15 mouse cellular contexts compared by ENCODE assay signal in the genomic region with DNA sequence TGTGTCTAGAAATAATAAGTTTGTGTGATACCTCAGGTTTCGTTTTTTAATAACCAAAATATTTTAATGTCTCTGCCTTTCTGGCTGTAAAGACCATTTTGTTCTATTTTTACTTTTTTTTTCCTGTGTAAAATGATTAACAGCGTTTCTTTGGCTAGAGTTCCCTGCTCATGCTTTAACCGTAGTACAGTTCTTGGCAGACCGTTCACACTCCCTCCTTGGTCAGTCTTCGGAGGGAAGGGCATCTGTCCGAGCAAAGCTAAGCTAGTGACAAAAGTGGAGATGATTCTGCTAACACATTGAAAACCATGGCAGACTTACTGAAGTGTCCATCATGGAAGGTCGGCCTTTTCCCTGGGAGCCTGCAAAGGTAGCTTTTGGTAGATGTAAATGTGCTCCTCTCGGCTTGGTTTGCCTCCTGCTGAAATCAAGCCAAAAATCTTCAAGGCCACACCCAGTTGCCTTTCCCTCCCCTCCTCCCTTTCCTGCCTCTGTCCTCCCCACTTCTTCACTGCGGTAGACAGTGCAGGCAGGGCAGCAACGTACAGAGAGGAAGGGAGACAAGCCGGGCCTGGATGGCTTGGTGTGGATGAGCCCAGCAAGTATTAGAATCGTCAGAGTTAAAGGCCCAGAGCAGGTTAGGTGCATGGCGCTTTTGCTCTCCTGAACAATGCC.
A peak's percentile ranks its signal among the peaks of the same experiment; 100 is the strongest.
DNase-seq lines count a peak whose midpoint lies in the region; ATAC-seq and TF ChIP-seq lines count a peak whose summit lies in the region.
"Had no signal": no experiment of that assay in that cellular context is flagged by ENCODE, and none has a peak within 500 bp of the region (broad histone marks: within the 10 kb centered on the region; RNA-seq: fewer than 3 reads in every experiment).

No protein-coding gene starts in this region.

- in situ Hi-C loops in ES-E14 (cut with MboI; ENCODE audit: low sequenced_read_pairs in 2 of 2, unreplicated experiment in 2 of 2), result no loop called here

- no peak overlapping the region for H3K9ac ChIP-seq in forebrain, embryonic 11.5 days (ENCODE audit: low read length)
- 0 out of 2 replicates have a peak overlapping the region, but pooled peaks have one; percentile 43 for H3K9ac ChIP-seq in ES-E14 (ENCODE audit: insufficient read depth, low read depth, low read length, poor library complexity, severe bottlenecking)
- H3K9ac ChIP-seq: forebrain, postnatal 0 days; neural tube, embryonic 12.5 days had no signal

- no peak overlapping the region for H3K4me3 ChIP-seq in forebrain, embryonic 10.5 days
- H3K4me3 ChIP-seq in forebrain, embryonic 11.5 days (ENCODE audit: low read depth, low read length), result no peak overlapping the region
- H3K4me3 ChIP-seq in ES-E14 (ENCODE audit: insufficient read depth in 1 of 2, low read depth in 1 of 2, low read length in 2 of 2, poor library complexity in 1 of 2, severe bottlenecking in 1 of 2), result no peak overlapping the region
- no peak overlapping the region for H3K4me3 ChIP-seq in gastrocnemius, adult 2 months
- H3K4me3 ChIP-seq: neural tube, embryonic 12.5 days had no signal

- ATAC-seq in forebrain, embryonic 11.5 days (replicated peaks; ENCODE audit: low FRiP score), result no peak
- ATAC-seq: forebrain, postnatal 0 days; inflammation-experienced regulatory T-cells, adult 6 months had no signal

- peak overlapping the region; percentile 30; the same call in 1 of the 2 replicates for H3K27ac ChIP-seq in forebrain, embryonic 10.5 days
- no peak overlapping the region for H3K27ac ChIP-seq in forebrain, embryonic 11.5 days (ENCODE audit: low read depth, low read length)
- no peak overlapping the region for H3K27ac ChIP-seq in ES-E14 (ENCODE audit: insufficient read depth, low read depth, low read length, poor library complexity, severe bottlenecking)
- no peak overlapping the region for H3K27ac ChIP-seq in gastrocnemius, adult 2 months
- H3K27ac ChIP-seq: neural tube, embryonic 12.5 days had no signal

- no peak for TF ChIP-seq CTCF in gastrocnemius, adult 2 months (IDR thresholded peaks at IDR 0.05)

- WGBS in forebrain, embryonic 10.5 days, result 83% methylated on average over 13 of the region's 13 CpGs
- WGBS in forebrain, embryonic 11.5 days, result 84% methylated on average over 12 of the region's 13 CpGs

- H3K9me3 ChIP-seq in forebrain, embryonic 10.5 days, result no peaks in the 10 kb centered on the region
- no peaks in the 10 kb centered on the region for H3K9me3 ChIP-seq in forebrain, embryonic 11.5 days (ENCODE audit: control insufficient read depth, low read length)
- no peaks in the 10 kb centered on the region for H3K9me3 ChIP-seq in ES-E14 (ENCODE audit: control insufficient read depth, insufficient read depth, low read depth, low read length)
- H3K9me3 ChIP-seq: neural tube, embryonic 12.5 days had no signal

- no peaks in the 10 kb centered on the region for H3K36me3 ChIP-seq in forebrain, embryonic 10.5 days (replicated peaks)
- no peaks in the 10 kb centered on the region for H3K36me3 ChIP-seq in forebrain, embryonic 11.5 days (ENCODE audit: control insufficient read depth, insufficient read depth, low read length)
- H3K36me3 ChIP-seq in ES-E14 (ENCODE audit: control insufficient read depth, insufficient read depth, low read length, poor library complexity, severe bottlenecking), result peaks cover 25% of the 10 kb centered on the region
- H3K36me3 ChIP-seq: neural tube, embryonic 12.5 days had no signal

- no peak overlapping the region for H3K4me2 ChIP-seq in forebrain, embryonic 11.5 days (ENCODE audit: low read depth, low read length, severe bottlenecking)
- H3K4me2 ChIP-seq: neural tube, embryonic 12.5 days had no signal

- intact Hi-C loops in gastrocnemius, adult 2 months (cut with DNase I), result no loop called here

- DNase-seq in forebrain, embryonic 10.5 days (ENCODE audit: extremely low spot score, low spot score), result no peak
- DNase-seq in forebrain, embryonic 11.5 days (ENCODE audit: low spot score), result no peak
- peak; percentile 9 for DNase-seq in kidney, postnatal 14 days
- DNase-seq in kidney, postnatal 4 days, result no peak
- no peak for DNase-seq in ES-E14 (ENCODE audit: low read depth, low spot score)
- peak; percentile 14 to 39 for DNase-seq in kidney, postnatal 36 days
- DNase-seq in gastrocnemius, adult 2 months, result no peak
- no peak for DNase-seq in layer of hippocampus, adult 11-12 months (ENCODE audit: low spot score)
- DNase-seq: cerebellum, adult 11 months; forebrain, postnatal 0 days; gastrocnemius, postnatal 36 days; layer of hippocampus, adult 9-11 months; right cerebral cortex, adult 18-20 months had no signal

- H3K27me3 ChIP-seq in forebrain, embryonic 10.5 days (ENCODE audit: poor library complexity, severe bottlenecking), result no peaks in the 10 kb centered on the region
- no peaks in the 10 kb centered on the region for H3K27me3 ChIP-seq in forebrain, embryonic 11.5 days (ENCODE audit: control insufficient read depth, insufficient read depth, low read length)
- H3K27me3 ChIP-seq: neural tube, embryonic 12.5 days had no signal

- H3K4me1 ChIP-seq in forebrain, embryonic 10.5 days, result peaks cover 19% of the 10 kb centered on the region
- H3K4me1 ChIP-seq in forebrain, embryonic 11.5 days (replicated peaks; ENCODE audit: control insufficient read depth, insufficient read depth, low read length), result no peaks in the 10 kb centered on the region
- H3K4me1 ChIP-seq in ES-E14 (ENCODE audit: control insufficient read depth in 2 of 2, insufficient read depth in 2 of 2, low read length in 2 of 2, poor library complexity in 1 of 2), result peaks cover 0 to 4% of the 10 kb centered on the region in 2 experiments; a peak in 1 of 4 replicates

TF ChIP-seq in ES-E14, 5 proteins besides CTCF, POLR2A, EP300 and RAD21:
- TF ChIP-seq CHD2 (IDR thresholded peaks at IDR 0.05; ENCODE audit: low read depth, low read length), result no peak
- no peak for TF ChIP-seq ZC3H11A (IDR thresholded peaks at IDR 0.05; ENCODE audit: borderline replicate concordance, low read depth, low read length)
- no peak for TF ChIP-seq ZNF384 (IDR thresholded peaks at IDR 0.05; ENCODE audit: low read depth, low read length)
- TF ChIP-seq MAFK (IDR thresholded peaks at IDR 0.05; ENCODE audit: insufficient read depth, low read depth, low read length), result no peak
- no peak for TF ChIP-seq HCFC1 (IDR thresholded peaks at IDR 0.05; ENCODE audit: borderline replicate concordance, insufficient read depth, low read length)

Comparison
In these comparisons a context has a peak if more than half of its experiments do, and no peak if none do; other contexts are left out.
1. DNase-seq: peak in kidney, postnatal 14 days (single experiment) and kidney, postnatal 36 days (2 of 2); none in forebrain, embryonic 10.5 days (single experiment), forebrain, embryonic 11.5 days (single experiment), kidney, postnatal 4 days (0 of 2), ES-E14 (single experiment), gastrocnemius, adult 2 months (single experiment) and layer of hippocampus, adult 11-12 months (single experiment).